Mouse (Mus musculus) spleen, adult 12 weeks (tissue): ENCODE data around the gene Ccnl1.

ENCODE experiments used
- DNase-seq: peaks from one replicate; pipeline ENCODE4 v3.0.0; 2022; ENCODE audit warnings: low spot score

Gene Ccnl1

GRCm38 (mm10) chr3:65959416-65960001 is 1.5 kb upstream of the Ccnl1 start:
- no peak for DNase-seq

- no peak for DNase-seq
Observed at GRCm38 (mm10) chr3:65958840-65959185, 764 bp upstream of the Ccnl1 start.

DNA sequence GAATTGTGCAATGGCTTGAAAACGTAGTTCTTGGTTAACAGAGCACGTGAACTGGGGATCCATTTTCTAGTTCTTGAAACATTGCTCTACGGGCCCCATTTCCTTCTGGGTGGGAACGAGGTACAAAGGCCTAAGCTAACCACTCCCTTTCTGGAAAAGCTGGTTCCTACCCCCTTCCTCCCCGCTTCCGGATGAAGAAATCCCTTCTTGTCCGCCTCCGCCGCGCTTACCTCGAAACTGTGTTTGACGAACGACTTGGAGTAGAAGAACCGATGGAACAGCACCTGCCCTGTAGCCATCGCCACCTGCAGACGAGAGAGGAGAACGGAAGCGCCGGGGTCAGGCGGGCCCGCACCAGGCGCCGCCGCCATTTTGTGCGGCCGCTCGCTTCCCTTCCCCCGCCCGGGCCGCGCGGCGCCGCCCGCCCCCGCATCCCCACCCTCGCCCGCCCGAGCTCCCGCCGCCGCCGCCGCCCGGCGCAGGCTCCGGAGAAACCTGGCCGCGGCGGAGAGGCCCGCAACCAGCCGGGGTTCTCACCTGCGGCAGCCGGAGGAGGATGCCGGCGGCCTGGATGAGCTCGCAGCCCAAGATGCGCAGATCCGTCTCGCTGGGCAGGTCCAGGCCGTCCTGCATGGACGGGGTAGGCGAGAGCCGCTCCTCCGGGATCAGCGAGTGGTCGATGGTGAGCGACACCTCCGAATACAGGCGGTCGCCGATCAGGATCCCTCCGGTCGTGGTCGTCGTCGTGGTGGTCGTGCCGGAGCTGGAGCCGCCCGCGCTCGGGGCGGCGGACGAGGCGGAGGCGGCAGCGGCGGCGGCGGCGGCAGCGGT is 563 bp downstream of the Ccnl1 start:
- DNase-seq, result peak; percentile 58

DNA sequence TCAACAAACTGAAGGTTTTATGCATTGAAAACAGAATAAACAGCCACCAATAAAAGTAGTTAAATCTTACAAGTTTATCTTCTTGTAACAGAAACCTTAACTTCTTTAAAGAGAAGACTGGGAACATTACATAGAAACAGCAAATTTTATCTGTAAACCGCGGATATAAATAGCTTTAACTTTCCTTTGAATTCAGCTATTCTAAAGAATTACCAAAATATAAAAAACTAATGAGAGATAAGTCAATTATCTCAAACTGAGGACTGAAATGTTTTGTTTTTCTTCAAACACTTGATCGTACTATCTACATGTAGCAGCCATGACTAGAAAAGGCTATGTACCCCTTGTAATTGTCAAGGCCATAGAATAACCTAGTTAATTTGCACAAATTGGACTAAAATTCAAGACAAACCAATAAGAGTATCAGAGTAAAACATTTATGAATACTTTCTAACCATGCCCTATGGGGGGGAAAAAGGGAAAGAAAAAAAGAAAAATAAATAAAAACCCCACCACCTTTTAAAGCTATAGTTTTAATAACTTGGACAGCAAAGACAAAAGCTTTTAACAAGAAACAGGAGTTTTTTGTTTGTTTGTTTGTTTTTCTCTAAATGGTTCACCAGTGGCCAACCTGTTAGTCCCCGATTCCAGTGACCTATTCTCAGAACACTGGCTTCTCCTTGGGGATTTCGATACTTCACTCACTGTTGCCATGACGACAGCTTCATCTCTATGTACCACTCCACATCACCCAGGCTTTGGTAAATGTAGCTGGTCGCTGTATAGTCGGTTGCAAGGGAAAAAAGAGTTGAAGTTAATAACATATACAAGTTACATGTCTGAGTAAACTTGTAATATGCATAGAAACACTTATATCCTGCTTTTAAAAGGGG is 3.3 kb downstream of the Ccnl1 start:
- no peak for DNase-seq

GRCm38 (mm10) chr3:65950831-65951365 is 7.2 kb downstream of the Ccnl1 start:
- no peak for DNase-seq

DNA sequence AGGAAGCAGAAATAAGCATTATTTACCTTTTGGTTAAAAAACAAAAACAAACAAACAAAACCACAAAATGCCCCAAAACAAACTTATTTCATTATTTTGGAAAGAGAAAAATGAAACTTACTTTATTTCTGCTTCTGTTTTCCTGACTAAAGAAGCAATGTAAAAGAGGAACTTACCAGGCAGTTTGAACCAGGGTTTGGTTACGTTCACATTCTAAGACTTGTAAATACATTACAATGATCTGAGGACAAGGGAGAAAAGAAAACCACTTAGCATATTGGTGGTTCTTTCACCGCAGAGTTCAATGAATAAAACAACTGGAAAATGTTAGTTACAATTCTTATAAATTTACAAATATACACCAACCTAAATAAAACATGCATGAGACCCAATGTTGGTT is 7.7 kb downstream of the Ccnl1 start:
- DNase-seq, result no peak

- DNase-seq, result no peak
Observed at GRCm38 (mm10) chr3:65945277-65945932, 12.6 kb downstream of the Ccnl1 start.

GRCm38 (mm10) chr3:65944713-65945112 is 13.3 kb downstream of the Ccnl1 start:
- DNase-seq, result no peak

GRCm38 (mm10) chr3:65943453-65943852 is 14.6 kb downstream of the Ccnl1 start:
- DNase-seq, result no peak

DNA sequence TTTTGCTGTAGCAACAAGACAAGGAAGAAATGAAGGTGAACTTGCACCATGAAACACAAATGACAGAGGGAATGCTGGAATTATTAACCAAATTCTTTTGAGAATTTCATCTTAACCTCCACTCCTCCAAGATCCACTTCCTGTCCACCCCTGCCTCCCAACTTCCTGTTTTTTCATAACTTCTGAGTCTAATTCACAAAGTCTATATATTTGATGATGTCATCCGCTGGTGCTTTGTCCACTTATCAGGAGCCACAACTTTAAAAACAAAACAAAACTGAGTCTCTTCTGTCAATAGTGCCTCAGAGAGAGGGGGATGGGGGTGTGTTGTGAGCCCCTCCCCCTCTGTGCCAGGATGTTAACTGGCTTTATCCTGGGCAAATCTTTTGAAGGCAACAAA is 17.0 kb downstream of the Ccnl1 start:
- no peak for DNase-seq

DNA sequence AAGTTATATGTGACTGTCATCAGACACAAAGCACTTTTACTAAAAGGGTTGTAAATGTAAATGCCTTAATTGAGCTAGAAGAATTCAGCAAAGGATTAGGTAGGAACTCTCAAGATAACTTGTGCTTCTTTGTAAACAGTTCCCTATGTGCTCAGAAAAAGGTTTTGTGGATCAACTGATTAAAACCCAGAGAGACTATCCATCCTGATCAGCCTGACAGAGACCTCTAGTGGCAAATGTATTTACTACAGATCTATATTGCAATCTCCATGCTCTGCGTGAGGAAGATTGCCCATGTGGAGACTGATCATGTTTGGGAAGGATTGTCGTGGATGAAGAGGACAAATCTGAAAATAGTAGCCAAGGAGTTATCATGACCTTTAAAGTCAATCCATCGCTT is 19.8 kb downstream of the Ccnl1 start:
- DNase-seq, result no peak

DNA sequence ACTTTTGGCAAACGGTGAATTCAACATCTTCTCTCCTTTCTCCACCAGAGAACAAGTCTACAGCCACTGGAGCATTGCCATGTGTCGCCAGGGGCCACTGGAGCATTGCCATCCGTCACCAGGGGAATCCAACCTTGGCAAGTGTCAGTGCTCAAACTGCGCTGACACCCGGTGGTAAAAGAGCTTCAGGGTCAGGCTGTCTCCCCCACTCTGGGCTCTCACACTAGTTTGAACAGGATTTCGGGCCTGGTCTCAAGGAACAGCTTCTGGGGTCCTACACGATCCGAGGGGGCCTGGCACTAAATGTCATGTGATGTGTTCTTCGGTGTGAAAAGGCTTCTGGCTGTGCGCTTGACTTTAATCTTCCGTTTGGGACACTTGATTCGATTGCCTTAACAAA is 21.7 kb downstream of the Ccnl1 start:
- no peak for DNase-seq

DNA sequence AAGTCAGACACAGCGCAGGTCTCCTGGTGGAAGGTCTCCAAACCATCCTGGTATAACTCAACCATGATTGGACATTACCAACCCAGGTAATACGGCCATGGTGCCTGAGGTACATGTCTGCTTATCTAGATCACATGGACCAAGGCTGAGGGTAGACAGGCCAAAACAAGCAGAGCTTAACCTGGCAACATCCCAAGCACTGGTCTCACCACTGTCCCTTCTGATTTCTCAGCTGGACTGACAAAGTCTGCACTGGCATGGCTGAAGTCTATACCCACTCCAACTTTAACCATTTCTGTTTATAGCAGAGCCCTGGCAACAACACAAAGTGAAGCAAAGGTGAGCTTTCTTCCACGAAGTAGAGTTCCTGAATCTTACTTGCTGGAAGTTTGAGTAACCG is 22.9 kb downstream of the Ccnl1 start:
- no peak for DNase-seq

- no peak for DNase-seq
Observed at GRCm38 (mm10) chr3:65933726-65934125, 24.3 kb downstream of the Ccnl1 start.

- no peak for DNase-seq
Observed at GRCm38 (mm10) chr3:65931542-65931941, 26.5 kb downstream of the Ccnl1 start.

GRCm38 (mm10) chr3:65930636-65931035 is 27.4 kb downstream of the Ccnl1 start:
- no peak for DNase-seq

- peak; percentile 29 for DNase-seq
Observed at GRCm38 (mm10) chr3:65929821-65930633, 28.0 kb downstream of the Ccnl1 start.

DNA sequence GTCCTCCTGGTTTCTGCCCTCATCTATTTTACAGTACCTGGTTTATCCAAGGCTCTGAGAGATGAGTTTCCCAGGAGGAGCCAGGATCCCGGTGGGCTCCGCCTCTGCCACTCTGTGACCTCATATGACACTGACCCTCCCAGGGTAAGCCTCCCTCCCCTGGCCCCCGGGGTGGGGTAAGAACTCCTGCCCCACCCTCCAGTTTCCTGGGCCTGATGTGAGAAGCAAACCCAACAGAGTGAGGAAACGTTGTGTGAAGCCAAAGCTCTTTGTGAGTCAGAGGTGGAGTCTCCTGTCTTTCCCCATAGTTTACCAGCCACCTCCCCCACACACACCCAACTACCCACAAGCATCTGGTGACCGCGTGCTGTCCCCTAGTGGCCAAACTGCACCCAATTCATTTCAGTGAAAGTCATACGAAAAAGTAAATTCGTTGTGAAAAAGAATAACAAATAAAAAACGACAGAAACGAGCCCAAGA is 28.7 kb downstream of the Ccnl1 start:
- DNase-seq, result peak; percentile 5

DNA sequence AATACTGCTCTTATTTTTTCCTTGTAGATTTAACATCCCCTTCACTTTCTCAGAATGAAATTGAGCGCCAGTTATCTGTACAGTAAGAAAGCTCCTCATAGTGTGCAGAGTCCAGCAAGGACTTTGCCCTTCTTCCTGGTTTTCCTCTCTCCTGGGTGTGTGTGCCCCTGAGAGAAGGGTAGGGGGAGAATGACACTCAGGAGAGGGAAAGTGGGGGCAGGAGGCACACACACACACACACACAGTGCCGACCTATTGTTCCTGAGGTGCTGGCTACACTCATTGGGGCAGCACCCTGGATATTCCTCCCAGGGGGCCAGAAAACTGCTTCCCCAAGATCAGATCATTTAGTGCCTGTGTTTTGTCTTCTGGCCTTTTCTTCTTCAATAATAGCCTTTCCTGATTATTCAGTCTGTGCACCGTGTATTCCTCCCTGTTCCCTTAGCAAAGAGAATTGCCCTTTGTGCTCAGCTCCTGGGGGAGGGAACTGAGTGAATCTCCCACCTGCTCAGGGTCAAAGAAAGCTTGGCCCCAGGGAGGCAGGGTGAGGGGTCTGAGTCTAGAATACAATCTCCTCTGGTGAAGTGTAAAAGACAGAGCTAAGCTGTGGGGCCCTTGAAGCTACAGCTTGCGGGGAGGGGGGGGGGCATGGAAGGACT is 29.3 kb downstream of the Ccnl1 start:
- DNase-seq, result no peak

- no peak for DNase-seq
Observed at GRCm38 (mm10) chr3:65927685-65928084, 30.4 kb downstream of the Ccnl1 start.
